Mouse (Mus musculus) limb, embryonic 11.5 days (tissue): ENCODE measurements around the gene Vmn1r37. TPM values are rescaled to one million over a fixed set of nuclear protein-coding genes. Genes with fewer than 3 reads are reported as not detected.
"Not testable (repeated sequence)": the region's sequence is repeated elsewhere in the genome, so short reads cannot be mapped to it uniquely, and the experiment has no call there.

Experiments
- ATAC-seq: fragments of 200-750 bp; cut with Nextera tagmentation; 2 replicates; pipeline ENCODE4 v1.8.0; 2017; ENCODE audit warnings: low read depth; ENCODE audit not compliant: insufficient number of reproducible peaks, low FRiP score, low TSS enrichment
- DNase-seq: peaks from one replicate; pipeline ENCODE4 v3.0.0-alpha.2; 2015; ENCODE audit warnings: low spot score
- H3K27ac ChIP-seq: fragments of 300-500 bp; sonication (generic); replicated peaks from 2 replicates; pipeline ENCODE4 v1.5.1; 2014; ENCODE audit warnings: low read depth, mild to moderate bottlenecking, low read length
- H3K27me3 ChIP-seq: fragments of 300-500 bp; sonication (generic); 2 replicates; pipeline ENCODE4 v1.6.1; 2014; ENCODE audit warnings: mild to moderate bottlenecking, low read length, mixed read lengths; ENCODE audit not compliant: control insufficient read depth, insufficient read depth
- H3K36me3 ChIP-seq: fragments of 300-500 bp; sonication (generic); 2 replicates; pipeline ENCODE4 v1.6.1; 2014; ENCODE audit warnings: mild to moderate bottlenecking, low read length, moderate library complexity, mixed read lengths; ENCODE audit not compliant: control insufficient read depth, insufficient read depth
- H3K4me1 ChIP-seq: fragments of 300-500 bp; sonication (generic); 2 replicates; pipeline ENCODE4 v1.6.1; 2014; ENCODE audit warnings: low read length, mixed read lengths; ENCODE audit not compliant: control insufficient read depth, insufficient read depth
- H3K4me2 ChIP-seq: fragments of 300-500 bp; sonication (generic); 2 replicates; pipeline ENCODE4 v1.6.1; 2014; ENCODE audit warnings: low read depth, mild to moderate bottlenecking, moderate library complexity; ENCODE audit not compliant: severe bottlenecking
- H3K4me3 ChIP-seq: fragments of 300-500 bp; sonication (generic); 2 replicates; pipeline ENCODE4 v1.5.1; 2014; ENCODE audit warnings: low read depth, low read length
- H3K9ac ChIP-seq: fragments of 300-500 bp; sonication (generic); 2 replicates; pipeline ENCODE4 v1.6.1; 2014; ENCODE audit warnings: mild to moderate bottlenecking, low read length
- H3K9me3 ChIP-seq: fragments of 300-500 bp; sonication (generic); 2 replicates; pipeline ENCODE4 v1.6.1; 2016; ENCODE audit warnings: low read length; ENCODE audit not compliant: control insufficient read depth
- WGBS: fragments of 180-500 bp; shearing (Covaris S2); extraction: QIAGEN DNeasy Blood & Tissue Kit; methylation state at CpG from one replicate; pipeline ENCODE4 v1.1.7; 2014; 5-methylcytosine and 5-hydroxymethylcytosine counted together
- polyA plus RNA-seq: library from polyadenylated mRNA; unstranded; fragments of >200 nt; fragmentation: Nextera tagmentation; extraction: Ambion mirVana; gene quantifications from 2 replicates; pipeline ENCODE4 v1.2.1, GENCODE M21; 2014

Vmn1r37 gene
- polyA plus RNA-seq, result not detected in 2 replicates

DNA sequence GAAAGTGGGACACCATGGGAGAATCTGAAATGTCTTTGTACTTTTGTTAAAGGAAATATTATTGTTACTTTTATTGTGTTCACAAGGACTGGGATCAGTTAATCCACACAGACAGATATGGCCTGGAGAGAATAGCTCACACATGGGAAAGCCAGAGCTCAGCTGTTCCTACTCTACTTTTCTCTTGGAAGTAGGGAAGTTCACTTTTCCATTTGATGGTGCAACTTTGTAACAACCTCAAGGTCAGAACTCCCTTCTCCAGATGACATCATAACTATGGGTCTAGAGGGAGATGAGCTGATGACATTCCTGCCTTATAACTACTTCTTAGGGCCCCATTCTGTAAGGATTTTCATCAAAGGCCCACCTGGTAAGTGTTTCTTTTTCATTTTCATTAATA is at the start of gene Vmn1r37:
Gene Vmn1r37, plus strand, starts transcription at position 301 of the 400 bp plus-strand sequence.
- not testable (repeated sequence) for ATAC-seq

DNA sequence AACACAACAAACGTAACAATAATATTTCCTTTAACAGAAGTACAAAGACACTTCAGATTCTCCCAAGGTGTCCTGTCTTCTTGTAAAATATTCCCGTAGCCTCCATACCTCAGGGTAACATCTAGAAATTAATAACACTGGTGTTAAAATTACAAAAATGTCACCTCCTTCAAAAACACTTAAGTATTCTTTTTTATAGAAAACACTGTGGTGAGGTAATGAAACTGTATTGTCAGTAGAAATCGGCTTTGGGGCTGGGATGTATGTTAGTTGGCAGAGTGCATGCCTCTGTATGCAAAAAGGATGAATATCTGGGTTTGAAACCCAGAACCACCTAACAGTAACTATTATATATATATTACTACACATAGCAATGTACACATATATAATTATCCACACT is 43.4 kb upstream of the Vmn1r37 start, which contains the start of gene Vmn1r35:
Gene Vmn1r35, minus strand, starts transcription at position 101 of the 400 bp plus-strand sequence.
- no peak within 1 kb of the TSS for H3K9ac ChIP-seq
- H3K4me3 ChIP-seq, result no peak within 1 kb of the TSS
- DNase-seq (no peak), ATAC-seq (no peak)
- H3K4me2 ChIP-seq, result no peak within 1 kb of the TSS
- no peaks in the 10 kb centered on the region for H3K27me3 ChIP-seq
- no peaks in the 10 kb centered on the region for H3K36me3 ChIP-seq
- WGBS, result 82% methylated on average over 3 of the region's 3 CpGs
- H3K27ac ChIP-seq, result no peak within 1 kb of the TSS
- no peaks in the 10 kb centered on the region for H3K9me3 ChIP-seq
- no peaks in the 10 kb centered on the region for H3K4me1 ChIP-seq

More for the DNA sequence above, at the start of gene Vmn1r37:
- not testable (repeated sequence) for H3K4me3 ChIP-seq, H3K27me3 ChIP-seq, H3K9me3 ChIP-seq, H3K27ac ChIP-seq, H3K4me2 ChIP-seq, H3K36me3 ChIP-seq, H3K9ac ChIP-seq, DNase-seq, H3K4me1 ChIP-seq

DNA sequence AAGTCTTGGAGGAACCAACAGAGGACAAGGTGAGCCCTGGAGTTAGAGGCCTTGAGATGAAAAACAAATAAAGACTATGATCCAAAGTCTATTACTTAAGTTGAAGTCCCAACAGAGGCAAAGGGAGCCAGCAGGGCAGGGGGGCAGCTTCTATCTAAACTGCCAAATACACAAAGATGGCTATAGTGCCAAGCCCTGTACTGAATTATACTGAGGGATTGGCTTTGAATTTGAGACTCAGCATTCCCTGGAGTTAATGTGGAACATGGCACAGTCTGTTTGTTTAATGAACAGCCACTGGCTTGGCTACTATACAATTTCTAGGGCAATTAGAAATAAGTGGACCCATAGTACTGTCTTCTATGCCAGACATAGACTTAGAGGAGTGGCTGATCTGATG is 20.3 kb upstream of the Vmn1r37 start:
- Histone ChIP-seq H3K27me3 (no peaks in the 10 kb centered on the region), H3K27ac (no peak overlapping the region), H3K4me3 (no peak overlapping the region), H3K9me3 (no peaks in the 10 kb centered on the region), H3K4me1 (no peaks in the 10 kb centered on the region), H3K9ac (no peak overlapping the region), H3K4me2 (no peak overlapping the region), H3K36me3 (no peaks in the 10 kb centered on the region)
- ATAC-seq (no peak), DNase-seq (no peak)

DNA sequence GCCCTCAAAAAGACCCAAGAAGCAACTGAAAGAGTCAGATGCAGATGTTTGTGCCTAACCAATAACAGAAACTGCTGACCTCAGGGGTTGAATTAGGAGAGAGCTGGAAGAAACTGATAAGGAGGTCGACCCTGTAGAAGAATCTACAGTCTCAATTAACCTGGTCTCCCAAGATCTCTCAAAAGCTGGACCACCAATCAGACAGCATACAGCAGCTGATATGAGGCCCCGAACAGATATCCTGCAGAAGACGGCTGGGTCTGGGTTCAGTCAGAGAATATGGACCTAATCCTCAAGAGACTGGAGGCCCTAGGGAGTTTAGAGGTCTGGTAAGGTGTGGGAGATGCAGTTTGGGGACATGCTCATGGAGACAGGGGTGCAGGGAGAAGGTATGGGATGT is 15.3 kb upstream of the Vmn1r37 start:
- DNase-seq (no peak), ATAC-seq (no peak)
- Histone ChIP-seq H3K4me3 (no peak overlapping the region), H3K36me3 (no peaks in the 10 kb centered on the region), H3K9ac (no peak overlapping the region), H3K4me2 (no peak overlapping the region), H3K9me3 (no peaks in the 10 kb centered on the region), H3K4me1 (no peaks in the 10 kb centered on the region), H3K27ac (no peak overlapping the region), H3K27me3 (no peaks in the 10 kb centered on the region)
- WGBS, result 81% methylated on average over 3 of the region's 3 CpGs

- not testable (repeated sequence) for DNase-seq, H3K9me3 ChIP-seq, H3K4me2 ChIP-seq, H3K4me3 ChIP-seq, ATAC-seq, H3K27me3 ChIP-seq, H3K27ac ChIP-seq, H3K36me3 ChIP-seq, H3K4me1 ChIP-seq, H3K9ac ChIP-seq
- 75% methylated on average over 2 of the region's 2 CpGs for WGBS
These were observed 10.1 kb upstream of the Vmn1r37 start, which contains the start of gene Vmn1r36 for GRCm38 (mm10) chr6:66719068-66719467. Gene Vmn1r36, minus strand, starts transcription at chr6:66719168.

GRCm38 (mm10) chr6:66782527-66782926 is 53.3 kb downstream of the Vmn1r37 start, which contains the start of gene Vmn1r38:
Gene Vmn1r38, minus strand, starts transcription at chr6:66782627.
- H3K4me3 ChIP-seq, H3K9ac ChIP-seq, DNase-seq, H3K4me1 ChIP-seq, H3K27ac ChIP-seq, H3K9me3 ChIP-seq, H3K27me3 ChIP-seq, ATAC-seq, H3K4me2 ChIP-seq, H3K36me3 ChIP-seq: not testable (repeated sequence)

Other genes with a start within 250 kb of the Vmn1r37 start
- gene Mad2l1, start 194.0 kb upstream of the Vmn1r37 start, polyA plus RNA-seq, result 124 and 136 TPM in 2 replicates
- gene Vmn1r32, start 169.3 kb upstream of the Vmn1r37 start, polyA plus RNA-seq, result 0.18 and 0.32 TPM in 2 replicates
- not detected in 2 replicates for gene Vmn1r33, start 111.1 kb upstream of the Vmn1r37 start, polyA plus RNA-seq
- not detected in 2 replicates for gene Vmn1r34, start 85.5 kb upstream of the Vmn1r37 start, polyA plus RNA-seq
- not detected in 2 replicates for gene Vmn1r35, start 43.5 kb upstream of the Vmn1r37 start, polyA plus RNA-seq
- gene Vmn1r36, start 10.2 kb upstream of the Vmn1r37 start, polyA plus RNA-seq, result not detected in 2 replicates
- gene Vmn1r38, start 53.2 kb downstream of the Vmn1r37 start, polyA plus RNA-seq, result not detected in 2 replicates
- gene Vmn1r39, start 81.2 kb downstream of the Vmn1r37 start, polyA plus RNA-seq, result not detected in 2 replicates
- gene Gng12, start 167.0 kb downstream of the Vmn1r37 start, polyA plus RNA-seq, result 72.2 and 73.0 TPM in 2 replicates